Mouse (Mus musculus): ENCODE data around the gene Pls1.

GRCm38 (mm10) chr9:95795077-95795784 is 49.9 kb downstream of the Pls1 start:
- TF ChIP-seq CTCF (IDR thresholded peaks at IDR 0.05; ENCODE audit: insufficient read depth, low read depth, low read length) (no peak), POLR2A (IDR thresholded peaks at IDR 0.05; ENCODE audit: insufficient read depth, low read depth, low read length) (no peak)

Measured in olfactory bulb, adult 2 months (tissue).